Mouse (Mus musculus): Measurements from ENCODE around the gene Des. TPM values are rescaled to one million over a fixed set of nuclear protein-coding genes. Genes with fewer than 3 reads are reported as not detected.
A peak's percentile ranks its signal among the peaks of the same experiment; 100 is the strongest.

Gene Des
- polyA plus RNA-seq, 1 experiment, result 23.3 TPM

DNA sequence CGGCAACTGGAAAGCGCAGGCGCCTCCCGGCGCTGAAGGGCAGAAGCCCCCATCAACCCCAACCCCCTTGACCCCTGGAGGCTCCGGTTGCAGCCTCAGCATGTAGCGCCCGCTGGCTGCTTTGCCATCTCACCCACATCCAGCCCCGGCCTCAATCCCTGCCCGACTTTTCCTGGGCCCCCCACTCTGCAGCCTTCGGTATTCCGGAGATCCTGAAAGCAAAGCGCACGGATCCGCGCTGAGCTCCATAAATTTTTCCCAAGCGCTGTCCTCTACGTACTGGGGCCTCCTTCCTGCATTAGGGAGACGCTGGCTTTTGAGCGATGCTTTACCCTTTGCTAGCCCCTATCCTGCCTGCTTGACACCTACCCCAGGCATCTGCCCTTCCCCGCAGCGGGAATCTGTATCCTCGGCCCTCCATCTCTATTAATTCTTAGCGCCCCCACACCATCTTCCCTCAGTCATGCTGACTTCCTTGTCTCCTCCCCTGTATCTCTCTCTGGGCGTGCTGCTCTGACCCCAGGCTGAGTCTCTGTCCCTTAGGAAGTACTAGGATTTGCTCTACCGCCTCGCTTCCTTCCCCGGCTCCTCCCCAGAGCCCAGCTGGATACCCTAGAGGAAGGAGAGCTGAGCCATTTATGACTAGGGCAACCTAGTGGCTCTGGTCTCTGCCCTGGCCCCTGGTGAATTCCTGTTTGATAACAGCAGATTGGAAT, 22.4 kb downstream of the Des start:
- Histone ChIP-seq H3K36me3 (ENCODE audit: control insufficient read depth, insufficient read depth, low read length, poor library complexity, severe bottlenecking) (no peaks in the 10 kb centered on the region), H3K9me3 (replicated peaks; ENCODE audit: control insufficient read depth, insufficient read depth, low read length, poor library complexity, severe bottlenecking) (no peaks in the 10 kb centered on the region), H3K27me3 (ENCODE audit: control insufficient read depth, insufficient read depth, low read length, poor library complexity, severe bottlenecking) (no peaks in the 10 kb centered on the region), H3K4me1 (ENCODE audit: control insufficient read depth, insufficient read depth, low read length) (peaks cover under 1% of the 10 kb centered on the region), H3K27ac (ENCODE audit: insufficient read depth, low read length) (0 out of 2 replicates have a peak overlapping the region, but pooled peaks have one; percentile 20), H3K9ac (ENCODE audit: low read depth, poor library complexity, severe bottlenecking) (peak overlapping the region; percentile 62), H3K4me3 (ENCODE audit: low read depth, low read length) (peak overlapping the region; percentile 76)
- TF ChIP-seq CTCF (IDR thresholded peaks at IDR 0.05; ENCODE audit: low read depth, low read length) (no peak), EP300 (IDR thresholded peaks at IDR 0.05; ENCODE audit: insufficient read depth, low read depth, low read length) (no peak), POLR2A (IDR thresholded peaks at IDR 0.05; ENCODE audit: insufficient read depth, low read length) (no peak)

DNA sequence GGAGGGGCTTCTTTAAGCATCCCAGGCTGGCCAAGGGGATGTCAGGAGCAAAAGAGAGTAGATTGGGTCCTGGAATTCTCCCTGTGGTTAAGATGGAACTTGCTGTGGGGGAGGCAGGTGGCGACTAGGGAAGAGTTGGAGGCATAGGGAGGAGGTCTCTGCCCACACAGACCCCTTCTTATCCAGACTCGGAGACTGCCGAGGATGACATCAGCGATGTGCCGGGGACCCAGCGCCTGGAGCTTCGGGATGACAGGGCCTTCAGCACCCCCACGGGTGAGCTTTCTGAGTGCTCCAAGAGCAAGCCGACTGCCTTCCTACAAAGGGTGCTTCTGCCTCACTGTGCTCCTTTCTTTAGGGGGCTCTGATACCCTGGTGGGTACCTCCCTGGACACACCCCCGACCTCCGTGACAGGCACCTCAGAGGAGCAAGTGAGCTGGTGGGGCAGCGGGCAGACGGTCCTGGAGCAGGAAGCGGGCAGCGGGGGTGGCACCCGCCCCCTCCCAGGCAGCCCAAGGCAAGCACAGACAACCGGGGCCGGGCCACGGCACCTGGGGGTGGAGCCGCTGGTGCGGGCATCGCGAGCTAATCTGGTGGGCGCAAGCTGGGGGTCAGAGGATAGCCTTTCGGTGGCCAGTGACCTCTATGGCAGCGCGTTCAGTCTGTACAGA, 24.5 kb downstream of the Des start:
- Histone ChIP-seq H3K27me3 (ENCODE audit: control insufficient read depth, insufficient read depth, low read length, poor library complexity, severe bottlenecking) (peaks cover 3% of the 10 kb centered on the region; the same call in 1 of the 2 replicates), H3K4me3 (ENCODE audit: low read depth, low read length) (no peak overlapping the region), H3K27ac (ENCODE audit: insufficient read depth, low read length) (no peak overlapping the region), H3K36me3 (ENCODE audit: control insufficient read depth, insufficient read depth, low read length, poor library complexity, severe bottlenecking) (no peaks in the 10 kb centered on the region), H3K9ac (ENCODE audit: low read depth, poor library complexity, severe bottlenecking) (no peak overlapping the region), H3K4me1 (ENCODE audit: control insufficient read depth, insufficient read depth, low read length) (peaks cover 4% of the 10 kb centered on the region), H3K9me3 (replicated peaks; ENCODE audit: control insufficient read depth, insufficient read depth, low read length, poor library complexity, severe bottlenecking) (no peaks in the 10 kb centered on the region)
- TF ChIP-seq POLR2A (IDR thresholded peaks at IDR 0.05; ENCODE audit: insufficient read depth, low read length) (no peak), EP300 (IDR thresholded peaks at IDR 0.05; ENCODE audit: insufficient read depth, low read depth, low read length) (no peak), CTCF (IDR thresholded peaks at IDR 0.05; ENCODE audit: low read depth, low read length) (no peak)

DNA sequence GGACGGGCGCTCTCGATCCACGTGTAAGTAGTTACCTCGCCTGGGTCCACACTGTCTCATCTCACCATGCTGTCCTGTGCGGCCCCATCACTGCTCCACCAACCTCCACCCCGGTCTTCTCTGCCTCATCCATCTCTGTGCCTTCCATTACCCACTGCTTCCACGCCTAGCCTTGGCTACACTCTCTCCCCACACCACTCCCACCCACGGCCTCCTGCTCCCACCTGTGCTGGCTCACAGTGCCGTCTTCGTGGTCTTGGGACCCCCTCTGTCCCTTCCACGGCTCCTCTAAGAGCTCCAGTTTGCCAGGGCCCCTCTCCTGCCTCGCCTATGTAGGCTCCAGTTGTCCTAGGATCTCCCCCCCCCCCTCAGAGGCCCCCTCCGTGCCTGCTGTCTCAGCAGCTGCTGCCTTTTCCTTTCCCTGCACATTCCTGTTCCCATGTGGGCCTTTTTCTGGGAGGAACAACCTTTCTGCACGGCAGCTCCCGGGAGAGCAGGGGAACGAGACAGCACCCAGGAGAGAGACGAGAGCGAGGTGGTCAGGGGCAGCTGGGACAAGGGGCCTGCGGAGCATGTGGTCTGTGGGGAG, 25.1 kb downstream of the Des start:
- Histone ChIP-seq H3K4me1 (ENCODE audit: control insufficient read depth, insufficient read depth, low read length) (peaks cover 4% of the 10 kb centered on the region), H3K27ac (ENCODE audit: insufficient read depth, low read length) (no peak overlapping the region)

DNA sequence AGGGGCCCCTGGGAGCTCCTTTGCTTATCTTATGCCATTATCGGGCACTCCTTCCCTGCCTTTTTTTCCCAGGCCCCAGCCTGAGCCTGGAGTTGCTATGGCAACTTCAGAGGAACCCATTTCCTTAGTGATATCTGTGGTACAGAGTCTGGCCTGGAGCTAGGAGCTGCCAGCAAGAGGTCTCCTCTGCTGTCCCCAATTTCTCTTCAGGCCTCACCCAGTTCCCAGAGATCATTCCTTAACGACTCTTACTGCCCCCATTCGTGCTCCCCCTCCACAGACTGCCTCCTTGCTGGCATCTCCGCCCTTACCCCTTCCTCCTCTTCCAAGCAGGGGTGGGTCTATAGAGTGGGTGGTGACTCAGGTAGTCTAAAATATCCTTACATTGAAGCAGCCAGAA, 26.0 kb downstream of the Des start:
- Histone ChIP-seq H3K9ac (ENCODE audit: low read depth, poor library complexity, severe bottlenecking) (no peak overlapping the region), H3K27ac (ENCODE audit: insufficient read depth, low read length) (no peak overlapping the region), H3K9me3 (replicated peaks; ENCODE audit: control insufficient read depth, insufficient read depth, low read length, poor library complexity, severe bottlenecking) (no peaks in the 10 kb centered on the region), H3K4me1 (ENCODE audit: control insufficient read depth, insufficient read depth, low read length) (peaks cover 4% of the 10 kb centered on the region), H3K4me3 (ENCODE audit: low read depth, low read length) (no peak overlapping the region), H3K27me3 (ENCODE audit: control insufficient read depth, insufficient read depth, low read length, poor library complexity, severe bottlenecking) (peaks cover 3% of the 10 kb centered on the region; the same call in 1 of the 2 replicates), H3K36me3 (ENCODE audit: control insufficient read depth, insufficient read depth, low read length, poor library complexity, severe bottlenecking) (no peaks in the 10 kb centered on the region)
- TF ChIP-seq POLR2A (IDR thresholded peaks at IDR 0.05; ENCODE audit: insufficient read depth, low read length), result no peak
- TF ChIP-seq CTCF (IDR thresholded peaks at IDR 0.05; ENCODE audit: low read depth, low read length), result no peak
- no peak for TF ChIP-seq EP300 (IDR thresholded peaks at IDR 0.05; ENCODE audit: insufficient read depth, low read depth, low read length)

More for the DNA sequence above, 25.1 kb downstream of the Des start:
- Histone ChIP-seq H3K36me3 (ENCODE audit: control insufficient read depth, insufficient read depth, low read length, poor library complexity, severe bottlenecking) (no peaks in the 10 kb centered on the region), H3K27me3 (ENCODE audit: control insufficient read depth, insufficient read depth, low read length, poor library complexity, severe bottlenecking) (peaks cover 3% of the 10 kb centered on the region; the same call in 1 of the 2 replicates), H3K4me3 (ENCODE audit: low read depth, low read length) (no peak overlapping the region), H3K9ac (ENCODE audit: low read depth, poor library complexity, severe bottlenecking) (no peak overlapping the region), H3K9me3 (replicated peaks; ENCODE audit: control insufficient read depth, insufficient read depth, low read length, poor library complexity, severe bottlenecking) (no peaks in the 10 kb centered on the region)
- TF ChIP-seq POLR2A (IDR thresholded peaks at IDR 0.05; ENCODE audit: insufficient read depth, low read length) (no peak), EP300 (IDR thresholded peaks at IDR 0.05; ENCODE audit: insufficient read depth, low read depth, low read length) (no peak), CTCF (IDR thresholded peaks at IDR 0.05; ENCODE audit: low read depth, low read length) (no peak)

DNA sequence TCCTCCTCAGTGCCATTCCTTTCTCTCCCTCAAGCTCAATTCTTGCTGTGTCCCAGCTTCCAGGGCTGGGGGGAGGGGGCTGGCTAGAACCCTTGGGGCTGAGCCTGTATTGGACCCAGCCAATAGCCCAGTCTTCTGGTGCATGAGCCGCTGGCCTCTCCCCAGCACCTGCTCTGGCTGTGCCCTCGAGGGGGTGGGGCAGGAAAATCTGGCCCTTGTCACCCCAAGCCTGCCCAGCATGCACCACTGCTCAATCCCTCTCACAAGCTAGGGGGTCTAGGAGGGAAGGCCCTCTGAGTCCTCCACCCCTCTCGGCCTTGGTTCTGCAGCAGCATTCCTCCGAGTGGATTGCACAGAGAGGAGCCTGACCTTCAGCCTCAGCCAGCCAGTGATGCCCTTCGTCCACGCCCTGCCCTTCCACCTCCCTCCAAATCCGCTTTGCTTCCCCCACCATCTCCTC, 27.4 kb downstream of the Des start:
- H3K9me3 ChIP-seq (replicated peaks; ENCODE audit: control insufficient read depth, insufficient read depth, low read length, poor library complexity, severe bottlenecking), result no peaks in the 10 kb centered on the region
- no peaks in the 10 kb centered on the region for H3K36me3 ChIP-seq (ENCODE audit: control insufficient read depth, insufficient read depth, low read length, poor library complexity, severe bottlenecking)
- H3K9ac ChIP-seq (ENCODE audit: low read depth, poor library complexity, severe bottlenecking), result peak overlapping the region; percentile 7; the same call in 1 of the 2 replicates
- H3K27me3 ChIP-seq (ENCODE audit: control insufficient read depth, insufficient read depth, low read length, poor library complexity, severe bottlenecking), result peaks cover 3% of the 10 kb centered on the region; the same call in 1 of the 2 replicates
- H3K4me1 ChIP-seq (ENCODE audit: control insufficient read depth, insufficient read depth, low read length), result peaks cover 4% of the 10 kb centered on the region
- TF ChIP-seq POLR2A (IDR thresholded peaks at IDR 0.05; ENCODE audit: insufficient read depth, low read length), result no peak
- no peak for TF ChIP-seq CTCF (IDR thresholded peaks at IDR 0.05; ENCODE audit: low read depth, low read length)
- no peak overlapping the region for H3K27ac ChIP-seq (ENCODE audit: insufficient read depth, low read length)
- H3K4me3 ChIP-seq (ENCODE audit: low read depth, low read length), result peak overlapping the region; percentile 33; the same call in 1 of the 2 replicates
